Mouse (Mus musculus) megakaryocyte, adult 5-6 weeks (primary cell): ENCODE results near the gene Frem1. TPM values are rescaled to one million over a fixed set of nuclear protein-coding genes. Genes with fewer than 3 reads are reported as not detected.

ENCODE experiments used
- ATAC-seq: 2 replicates; pipeline ENCODE4 v1.8.0; 2016; ENCODE audit warnings: mild to moderate bottlenecking, inconsistent platforms; ENCODE audit not compliant: poor library complexity, severe bottlenecking
- total RNA-seq, 2 experiments: library from RNA; stranded (forward) in 1 of 2; stranded (reverse) in 1 of 2; fragments of 153-499, 151-499 nt in 1 of 2; fragments of 221-1000, 200-1000 nt in 1 of 2; gene quantifications; 2 replicates each; pipeline versions ENCODE4 v1.2.3 to v1.2.4; 2015 to 2017

The Frem1 gene
- total RNA-seq, 2 experiments from 2014 or later: not detected

GRCm38 (mm10) chr4:82875532-82875931 is 176.6 kb downstream of the Frem1 start:
- no peak for ATAC-seq

GRCm38 (mm10) chr4:82874791-82875190 is 177.3 kb downstream of the Frem1 start:
- no peak for ATAC-seq

GRCm38 (mm10) chr4:82872548-82872947 is 179.6 kb downstream of the Frem1 start:
- no peak for ATAC-seq

DNA sequence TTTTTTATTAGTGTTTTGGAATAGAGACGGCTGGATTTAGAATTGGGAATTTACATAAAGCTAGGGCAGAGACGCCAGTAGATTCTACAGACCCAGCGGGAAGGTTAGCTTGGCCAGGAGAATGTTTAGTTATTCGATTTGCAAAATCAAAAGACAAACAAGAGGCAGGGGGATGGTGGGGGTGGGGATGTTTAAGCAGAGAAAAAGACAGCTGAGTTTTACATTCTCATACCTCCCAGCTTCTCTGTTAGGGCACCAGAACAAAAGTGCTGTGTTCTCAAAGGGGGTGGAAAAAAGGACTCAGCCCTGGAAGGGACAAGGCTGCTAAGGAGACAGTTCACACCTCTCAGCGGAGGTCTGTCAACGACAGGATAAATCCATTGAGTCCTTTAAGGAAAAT is 180.0 kb downstream of the Frem1 start:
- no peak for ATAC-seq

DNA sequence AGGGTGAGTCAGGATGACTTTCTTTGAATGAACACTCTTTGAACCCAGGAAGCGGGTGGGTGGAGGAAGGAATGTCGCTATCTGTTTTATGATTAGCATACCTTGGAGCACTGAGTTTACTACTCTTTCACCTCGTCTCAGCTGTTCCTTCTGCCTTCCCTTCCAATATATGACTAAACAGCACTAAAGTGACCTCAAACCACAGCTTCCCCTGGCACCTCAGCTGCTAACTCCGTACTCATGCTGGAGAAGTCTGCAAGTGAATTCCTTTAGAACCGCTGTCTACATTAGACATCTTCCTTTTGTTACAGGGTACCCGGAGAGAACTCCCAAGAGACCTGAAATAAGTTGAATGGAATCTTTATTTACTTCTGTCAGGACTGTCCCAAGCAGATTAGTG is 181.2 kb downstream of the Frem1 start:
- peak; percentile 69 for ATAC-seq

- no peak for ATAC-seq
Measured at GRCm38 (mm10) chr4:82867731-82868445, 184.3 kb downstream of the Frem1 start.

DNA sequence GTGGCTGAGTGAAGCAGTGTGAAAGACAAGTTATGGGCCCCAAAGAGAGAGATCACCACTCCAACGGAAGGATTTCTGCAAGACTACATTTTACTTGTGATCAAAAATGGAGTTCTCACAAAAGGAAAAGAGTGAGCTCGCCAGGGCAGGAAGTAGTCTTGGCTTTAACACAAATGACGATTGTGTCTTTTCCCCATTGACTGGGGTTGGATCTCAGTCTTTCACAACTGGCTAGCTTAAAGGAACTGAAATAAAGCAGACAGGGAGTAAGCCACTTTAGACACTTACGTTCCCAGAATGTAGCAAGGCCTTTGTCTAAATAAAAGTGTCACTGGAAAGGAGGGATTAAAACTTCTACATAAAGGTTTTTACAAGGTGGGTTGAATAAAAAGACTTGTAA is 185.0 kb downstream of the Frem1 start:
- ATAC-seq: peak; percentile 82

- ATAC-seq: peak; percentile 66
Measured at GRCm38 (mm10) chr4:82864974-82865699, 187.0 kb downstream of the Frem1 start.

DNA sequence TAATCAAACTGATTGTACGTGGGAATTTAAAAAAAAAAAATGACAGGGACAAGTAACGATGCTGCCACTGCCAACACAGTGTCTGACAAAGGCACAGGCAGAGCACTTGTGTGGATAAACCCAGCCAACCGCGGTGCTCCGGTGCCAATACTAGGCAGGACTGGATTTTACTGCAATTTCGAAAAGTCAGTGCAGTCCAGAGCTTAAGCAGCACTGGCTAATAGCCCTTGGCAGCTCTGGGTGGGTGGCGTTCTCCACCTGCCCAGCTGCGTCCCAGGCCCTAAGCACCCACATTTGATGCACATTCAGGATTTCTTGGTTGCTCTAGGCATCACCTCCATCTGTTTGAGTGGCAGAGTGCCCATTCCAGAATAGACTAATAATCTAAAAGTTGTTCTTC is 188.8 kb downstream of the Frem1 start:
- no peak for ATAC-seq

GRCm38 (mm10) chr4:82861451-82861850 is 190.7 kb downstream of the Frem1 start:
- ATAC-seq: no peak

DNA sequence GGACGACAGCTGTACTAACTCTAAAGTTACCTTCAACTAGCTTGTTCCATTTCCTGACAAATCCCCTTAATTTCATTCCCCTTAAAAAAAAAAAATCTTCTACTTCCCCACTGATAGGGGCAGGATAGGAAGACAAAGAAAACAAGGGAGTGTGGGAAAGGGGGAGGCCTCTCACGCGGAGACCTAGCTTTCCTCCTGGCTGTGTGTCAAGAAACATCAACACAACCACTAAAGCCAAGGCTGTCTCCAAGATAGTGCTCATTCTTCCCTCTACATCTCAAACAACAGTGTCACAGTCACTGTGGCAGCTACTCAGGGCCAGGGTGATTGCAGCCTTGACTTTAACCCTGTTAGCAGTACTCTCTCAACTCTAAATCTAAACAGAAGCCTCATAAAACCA is 191.6 kb downstream of the Frem1 start:
- no peak for ATAC-seq

GRCm38 (mm10) chr4:82859131-82860125 is 192.7 kb downstream of the Frem1 start, which contains the start of gene Zdhhc21:
Gene Zdhhc21, minus strand, starts transcription at chr4:82859958.
- peak; percentile 90 for ATAC-seq

DNA sequence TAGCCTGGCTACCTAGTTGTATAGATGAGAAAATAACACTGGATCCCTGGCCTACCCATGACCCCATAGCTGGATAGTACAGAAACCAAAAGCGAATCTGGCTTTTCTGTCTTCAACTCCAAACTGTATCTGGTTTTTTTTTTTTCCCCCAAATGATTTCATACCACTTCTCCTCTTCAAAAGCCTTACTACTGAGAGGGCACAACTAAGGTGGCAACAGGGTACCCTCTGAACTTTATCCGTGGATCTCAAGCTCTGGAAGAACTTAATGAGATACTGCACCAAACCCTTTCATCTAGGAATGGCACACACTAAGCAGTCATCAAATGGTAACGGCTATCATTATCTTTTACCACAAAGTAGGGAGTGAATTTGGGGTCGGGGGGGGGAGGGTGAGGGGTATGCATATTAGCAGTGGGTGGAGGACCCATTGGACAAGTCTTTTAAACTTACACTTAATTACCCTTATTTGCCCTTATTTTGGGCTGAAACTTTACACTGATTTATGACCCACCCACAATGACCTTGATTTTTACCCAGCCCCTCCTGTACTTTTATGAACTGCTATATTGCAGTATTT is 193.6 kb downstream of the Frem1 start:
- no peak for ATAC-seq

DNA sequence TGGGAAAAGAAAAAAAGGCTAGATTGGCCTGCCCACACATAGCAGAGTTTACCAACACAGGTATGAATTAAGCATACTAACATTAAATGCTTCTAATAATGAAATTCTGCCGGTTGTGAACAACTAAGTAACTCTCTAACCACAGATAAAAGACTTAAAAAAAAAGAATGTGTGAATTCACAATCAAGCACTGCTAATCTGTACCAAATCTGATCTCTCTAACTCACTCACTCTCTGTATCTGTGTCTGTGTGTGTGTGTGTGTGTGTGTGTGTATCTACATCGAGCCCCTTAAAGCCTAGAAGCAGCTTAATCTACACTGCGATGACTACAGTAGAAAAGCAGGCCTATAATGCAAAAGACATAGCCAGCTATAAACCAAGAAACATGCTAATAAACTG is 195.2 kb downstream of the Frem1 start:
- ATAC-seq: no peak

- no peak for ATAC-seq
Measured at GRCm38 (mm10) chr4:82853809-82854208, 198.3 kb downstream of the Frem1 start.

- no peak for ATAC-seq
Measured at GRCm38 (mm10) chr4:82848552-82849234, 203.4 kb downstream of the Frem1 start.
